Mouse (Mus musculus): ENCODE measurements around the gene Sipa1. TPM values are rescaled to one million over a fixed set of nuclear protein-coding genes. Genes with fewer than 3 reads are reported as not detected.
"Not testable (repeated sequence)": the region's sequence is repeated elsewhere in the genome, so short reads cannot be mapped to it uniquely, and the experiment has no call there.

Gene Sipa1
- polyA plus RNA-seq, 1 experiment from 2014 or later: 26.8 TPM

- peaks cover 59% of the 10 kb centered on the region for H3K36me3 ChIP-seq (ENCODE audit: control insufficient read depth, insufficient read depth, low read length)
- peaks cover 37% of the 10 kb centered on the region for H3K4me1 ChIP-seq (ENCODE audit: control insufficient read depth, insufficient read depth, low read length)
- no peaks in the 10 kb centered on the region for H3K9me3 ChIP-seq (ENCODE audit: control insufficient read depth, low read length)
- H3K27ac ChIP-seq (ENCODE audit: low read depth, low read length): peak within 1 kb of the TSS; percentile 78
- peak; percentile 94 for ATAC-seq (ENCODE audit: low FRiP score, low TSS enrichment)
- peak within 1 kb of the TSS; percentile 87 for H3K9ac ChIP-seq (ENCODE audit: low read depth, low read length)
- peak within 1 kb of the TSS; percentile 97 for H3K4me2 ChIP-seq (replicated peaks; ENCODE audit: low read depth, low read length)
- peak within 1 kb of the TSS; percentile 96 for H3K4me3 ChIP-seq (ENCODE audit: low read length)
- H3K27me3 ChIP-seq (ENCODE audit: control insufficient read depth, insufficient read depth, low read length): no peaks in the 10 kb centered on the region
- WGBS: under 1% methylated on average over 69 of the region's 69 CpGs
Measured at GRCm38 (mm10) chr19:5688200-5689087, 24.9 kb upstream of the Sipa1 start, which contains the start of the genes Map3k11 and Pcnx3. Gene Map3k11, plus strand, starts transcription at chr19:5688742. Gene Pcnx3, minus strand, starts transcription at chr19:5688908.

GRCm38 (mm10) chr19:5687738-5688137 is 24.2 kb upstream of the Sipa1 start:
- H3K9me3 ChIP-seq (ENCODE audit: control insufficient read depth, low read length): no peaks in the 10 kb centered on the region
- peak overlapping the region; percentile 97 for H3K4me2 ChIP-seq (replicated peaks; ENCODE audit: low read depth, low read length)
- peak overlapping the region; percentile 78 for H3K27ac ChIP-seq (ENCODE audit: low read depth, low read length)
- peaks cover 34% of the 10 kb centered on the region for H3K4me1 ChIP-seq (ENCODE audit: control insufficient read depth, insufficient read depth, low read length)
- peaks cover 59% of the 10 kb centered on the region for H3K36me3 ChIP-seq (ENCODE audit: control insufficient read depth, insufficient read depth, low read length)
- H3K4me3 ChIP-seq (ENCODE audit: low read length): peak overlapping the region; percentile 96
- H3K27me3 ChIP-seq (ENCODE audit: control insufficient read depth, insufficient read depth, low read length): no peaks in the 10 kb centered on the region
- ATAC-seq (ENCODE audit: low FRiP score, low TSS enrichment): no peak
- peak overlapping the region; percentile 86 for H3K9ac ChIP-seq (ENCODE audit: low read depth, low read length)
- WGBS: 16% methylated on average over 9 of the region's 9 CpGs

DNA sequence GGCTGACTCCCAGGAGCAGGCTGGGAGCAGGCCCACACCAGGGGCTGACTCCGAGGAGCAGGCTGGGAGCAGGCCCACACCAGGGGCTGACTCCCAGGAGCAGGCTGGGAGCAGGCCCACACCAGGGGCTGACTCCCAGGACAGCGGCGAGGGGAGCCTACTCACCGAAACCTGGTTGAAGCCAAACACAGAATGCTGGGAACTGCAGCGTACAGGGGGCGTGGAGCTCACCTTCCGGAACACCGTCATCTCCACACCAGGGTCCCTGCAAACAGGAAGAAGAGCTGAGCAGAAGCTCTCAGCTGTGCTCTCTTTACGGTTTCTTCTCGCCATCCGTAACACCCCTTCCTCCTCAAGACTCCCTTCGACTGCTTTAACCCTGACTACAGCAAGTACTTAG is 23.4 kb upstream of the Sipa1 start:
- H3K4me3 ChIP-seq (ENCODE audit: low read length): peak overlapping the region; percentile 96; the same call in 1 of the 2 replicates
- not testable (repeated sequence) for ATAC-seq (ENCODE audit: low FRiP score, low TSS enrichment); H3K27me3 ChIP-seq (ENCODE audit: control insufficient read depth, insufficient read depth, low read length); H3K9me3 ChIP-seq (ENCODE audit: control insufficient read depth, low read length); H3K27ac ChIP-seq (ENCODE audit: low read depth, low read length); H3K9ac ChIP-seq (ENCODE audit: low read depth, low read length)
- H3K36me3 ChIP-seq (ENCODE audit: control insufficient read depth, insufficient read depth, low read length): peaks cover 63% of the 10 kb centered on the region
- H3K4me1 ChIP-seq (ENCODE audit: control insufficient read depth, insufficient read depth, low read length): peaks cover 27% of the 10 kb centered on the region
- H3K4me2 ChIP-seq (replicated peaks; ENCODE audit: low read depth, low read length): peak overlapping the region; percentile 97; the same call in 1 of the 2 replicates
- WGBS: 94% methylated on average over 11 of the region's 12 CpGs

GRCm38 (mm10) chr19:5686437-5686836 is 22.9 kb upstream of the Sipa1 start:
- no peak overlapping the region for H3K9ac ChIP-seq (ENCODE audit: low read depth, low read length)
- H3K4me1 ChIP-seq (ENCODE audit: control insufficient read depth, insufficient read depth, low read length): peaks cover 24% of the 10 kb centered on the region
- H3K9me3 ChIP-seq (ENCODE audit: control insufficient read depth, low read length): no peaks in the 10 kb centered on the region
- 95% methylated on average over 13 of the region's 13 CpGs for WGBS
- H3K4me2 ChIP-seq (replicated peaks; ENCODE audit: low read depth, low read length): no peak overlapping the region
- H3K4me3 ChIP-seq (ENCODE audit: low read length): no peak overlapping the region
- ATAC-seq (ENCODE audit: low FRiP score, low TSS enrichment): no peak
- H3K27ac ChIP-seq (ENCODE audit: low read depth, low read length): no peak overlapping the region
- H3K36me3 ChIP-seq (ENCODE audit: control insufficient read depth, insufficient read depth, low read length): peaks cover 66% of the 10 kb centered on the region
- H3K27me3 ChIP-seq (ENCODE audit: control insufficient read depth, insufficient read depth, low read length): no peaks in the 10 kb centered on the region

DNA sequence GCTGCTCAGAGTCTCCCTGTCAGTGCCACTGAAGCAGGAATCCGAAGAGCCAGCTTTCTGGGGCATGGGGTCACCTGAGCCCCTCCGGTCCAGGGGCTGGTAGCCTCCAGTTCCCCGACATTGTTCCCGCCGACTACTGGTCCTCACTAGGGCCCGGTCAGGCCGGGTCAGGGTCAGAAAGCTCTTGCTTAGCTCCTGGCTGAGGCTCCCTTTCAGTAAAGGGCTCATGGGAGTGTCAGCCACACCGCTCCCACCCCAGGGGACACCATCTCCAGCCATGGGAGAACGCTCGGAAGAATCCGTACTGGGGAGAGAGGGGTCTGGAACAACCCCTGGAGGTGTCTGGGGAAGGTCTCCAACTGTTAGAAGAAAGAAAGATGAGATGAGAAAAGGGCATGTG is 22.4 kb upstream of the Sipa1 start:
- no peak for ATAC-seq (ENCODE audit: low FRiP score, low TSS enrichment)
- peaks cover 18% of the 10 kb centered on the region for H3K4me1 ChIP-seq (ENCODE audit: control insufficient read depth, insufficient read depth, low read length)
- H3K4me3 ChIP-seq (ENCODE audit: low read length): no peak overlapping the region
- H3K27me3 ChIP-seq (ENCODE audit: control insufficient read depth, insufficient read depth, low read length): no peaks in the 10 kb centered on the region
- no peaks in the 10 kb centered on the region for H3K9me3 ChIP-seq (ENCODE audit: control insufficient read depth, low read length)
- 94% methylated on average over 11 of the region's 11 CpGs for WGBS
- H3K27ac ChIP-seq (ENCODE audit: low read depth, low read length): no peak overlapping the region
- peaks cover 65% of the 10 kb centered on the region for H3K36me3 ChIP-seq (ENCODE audit: control insufficient read depth, insufficient read depth, low read length)
- H3K9ac ChIP-seq (ENCODE audit: low read depth, low read length): no peak overlapping the region
- H3K4me2 ChIP-seq (replicated peaks; ENCODE audit: low read depth, low read length): no peak overlapping the region

DNA sequence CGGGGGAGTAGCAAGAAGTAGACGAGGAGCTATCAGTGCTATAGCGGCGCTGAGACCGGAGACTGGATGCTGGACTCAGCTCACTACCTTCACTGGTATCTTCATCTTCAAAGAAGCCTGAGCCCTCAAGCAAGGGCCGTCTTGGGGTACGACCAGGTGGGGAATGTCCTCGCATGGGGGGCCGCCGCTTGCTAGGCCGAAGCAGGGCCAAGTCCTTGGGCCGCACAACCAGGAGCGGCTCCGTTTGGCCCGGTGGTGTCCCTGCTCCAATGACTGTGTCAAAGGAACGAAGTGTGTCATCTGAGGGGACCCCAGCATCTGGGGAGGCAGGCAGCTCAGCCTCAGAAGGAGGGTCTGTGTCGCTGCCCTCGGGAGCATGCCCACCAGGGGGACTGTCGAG is 21.9 kb upstream of the Sipa1 start:
- H3K27me3 ChIP-seq (ENCODE audit: control insufficient read depth, insufficient read depth, low read length): no peaks in the 10 kb centered on the region
- no peak overlapping the region for H3K27ac ChIP-seq (ENCODE audit: low read depth, low read length)
- H3K9ac ChIP-seq (ENCODE audit: low read depth, low read length): no peak overlapping the region
- no peak overlapping the region for H3K4me2 ChIP-seq (replicated peaks; ENCODE audit: low read depth, low read length)
- no peak overlapping the region for H3K4me3 ChIP-seq (ENCODE audit: low read length)
- peaks cover 65% of the 10 kb centered on the region for H3K36me3 ChIP-seq (ENCODE audit: control insufficient read depth, insufficient read depth, low read length)
- no peak for ATAC-seq (ENCODE audit: low FRiP score, low TSS enrichment)
- no peaks in the 10 kb centered on the region for H3K9me3 ChIP-seq (ENCODE audit: control insufficient read depth, low read length)
- H3K4me1 ChIP-seq (ENCODE audit: control insufficient read depth, insufficient read depth, low read length): peaks cover 14% of the 10 kb centered on the region
- WGBS: 96% methylated on average over 19 of the region's 19 CpGs

- no peak overlapping the region for H3K9ac ChIP-seq (ENCODE audit: low read depth, low read length)
- no peak overlapping the region for H3K27ac ChIP-seq (ENCODE audit: low read depth, low read length)
- no peaks in the 10 kb centered on the region for H3K27me3 ChIP-seq (ENCODE audit: control insufficient read depth, insufficient read depth, low read length)
- H3K36me3 ChIP-seq (ENCODE audit: control insufficient read depth, insufficient read depth, low read length): peaks cover 70% of the 10 kb centered on the region
- H3K4me3 ChIP-seq (ENCODE audit: low read length): no peak overlapping the region
- 90% methylated on average over 13 of the region's 13 CpGs for WGBS
- peaks cover 11% of the 10 kb centered on the region for H3K4me1 ChIP-seq (ENCODE audit: control insufficient read depth, insufficient read depth, low read length)
- H3K9me3 ChIP-seq (ENCODE audit: control insufficient read depth, low read length): no peaks in the 10 kb centered on the region
- no peak for ATAC-seq (ENCODE audit: low FRiP score, low TSS enrichment)
- no peak overlapping the region for H3K4me2 ChIP-seq (replicated peaks; ENCODE audit: low read depth, low read length)
Measured at GRCm38 (mm10) chr19:5684985-5685384, 21.5 kb upstream of the Sipa1 start.

GRCm38 (mm10) chr19:5684236-5684635 is 20.7 kb upstream of the Sipa1 start:
- Histone ChIP-seq H3K27ac (ENCODE audit: low read depth, low read length) (no peak overlapping the region), H3K4me2 (replicated peaks; ENCODE audit: low read depth, low read length) (no peak overlapping the region), H3K27me3 (ENCODE audit: control insufficient read depth, insufficient read depth, low read length) (no peaks in the 10 kb centered on the region), H3K9ac (ENCODE audit: low read depth, low read length) (0 out of 2 replicates have a peak overlapping the region, but pooled peaks have one; percentile 1), H3K36me3 (ENCODE audit: control insufficient read depth, insufficient read depth, low read length) (peaks cover 77% of the 10 kb centered on the region), H3K4me1 (ENCODE audit: control insufficient read depth, insufficient read depth, low read length) (peaks cover 11% of the 10 kb centered on the region), H3K4me3 (ENCODE audit: low read length) (no peak overlapping the region), H3K9me3 (ENCODE audit: control insufficient read depth, low read length) (no peaks in the 10 kb centered on the region)
- ATAC-seq (ENCODE audit: low FRiP score, low TSS enrichment): no peak
- 95% methylated on average over 12 of the region's 12 CpGs for WGBS

GRCm38 (mm10) chr19:5680432-5680831 is 16.9 kb upstream of the Sipa1 start:
- ATAC-seq (ENCODE audit: low FRiP score, low TSS enrichment): no peak
- Histone ChIP-seq H3K4me2 (replicated peaks; ENCODE audit: low read depth, low read length) (no peak overlapping the region), H3K4me3 (ENCODE audit: low read length) (no peak overlapping the region), H3K27me3 (ENCODE audit: control insufficient read depth, insufficient read depth, low read length) (no peaks in the 10 kb centered on the region), H3K9ac (ENCODE audit: low read depth, low read length) (no peak overlapping the region), H3K36me3 (ENCODE audit: control insufficient read depth, insufficient read depth, low read length) (peaks cover 92% of the 10 kb centered on the region), H3K4me1 (ENCODE audit: control insufficient read depth, insufficient read depth, low read length) (no peaks in the 10 kb centered on the region), H3K27ac (ENCODE audit: low read depth, low read length) (no peak overlapping the region), H3K9me3 (ENCODE audit: control insufficient read depth, low read length) (no peaks in the 10 kb centered on the region)
- WGBS: 53% methylated on average over 4 of the region's 4 CpGs

Data from kidney, embryonic 14.5 days (tissue).